Mouse (Mus musculus) 416B (cell line): ENCODE data around the gene Txndc5.
A peak's percentile ranks its signal among the peaks of the same experiment; 100 is the strongest.

Source experiments
- DNase-seq: peaks from one replicate; pipeline ENCODE4 v3.0.0; 2011; ENCODE audit warnings: low read depth

Txndc5 gene

GRCm38 (mm10) chr13:38526116-38526515 lies 2.5 kb downstream of the Txndc5 start:
- DNase-seq: no peak

- DNase-seq: no peak
Observed at GRCm38 (mm10) chr13:38525261-38525660, 3.4 kb downstream of the Txndc5 start.

- no peak for DNase-seq
Observed at GRCm38 (mm10) chr13:38523231-38523630, 5.4 kb downstream of the Txndc5 start.

GRCm38 (mm10) chr13:38522056-38522654 lies 6.5 kb downstream of the Txndc5 start:
- peak; percentile 14 for DNase-seq

GRCm38 (mm10) chr13:38520299-38520698 lies 8.3 kb downstream of the Txndc5 start:
- DNase-seq: no peak

- DNase-seq: no peak
Observed at GRCm38 (mm10) chr13:38516582-38516981, 12.0 kb downstream of the Txndc5 start.

- DNase-seq: no peak
Observed at GRCm38 (mm10) chr13:38515845-38516244, 12.8 kb downstream of the Txndc5 start.

- no peak for DNase-seq
Observed at GRCm38 (mm10) chr13:38515431-38515830, 13.2 kb downstream of the Txndc5 start.

GRCm38 (mm10) chr13:38513921-38514320 lies 14.7 kb downstream of the Txndc5 start:
- DNase-seq: no peak

- DNase-seq: no peak
Observed at GRCm38 (mm10) chr13:38511979-38512378, 16.6 kb downstream of the Txndc5 start.

GRCm38 (mm10) chr13:38509681-38510341 lies 18.8 kb downstream of the Txndc5 start:
- DNase-seq: no peak

- DNase-seq: no peak
Observed at GRCm38 (mm10) chr13:38506936-38507335, 21.7 kb downstream of the Txndc5 start.

GRCm38 (mm10) chr13:38506320-38506719 lies 22.3 kb downstream of the Txndc5 start:
- peak; percentile 13 for DNase-seq

GRCm38 (mm10) chr13:38503137-38503849 lies 25.3 kb downstream of the Txndc5 start:
- DNase-seq: no peak

- no peak for DNase-seq
Observed at GRCm38 (mm10) chr13:38501314-38501713, 27.3 kb downstream of the Txndc5 start.

GRCm38 (mm10) chr13:38496715-38497114 lies 31.9 kb downstream of the Txndc5 start:
- no peak for DNase-seq

GRCm38 (mm10) chr13:38486767-38487166 lies 41.9 kb downstream of the Txndc5 start:
- no peak for DNase-seq

GRCm38 (mm10) chr13:38484701-38485100 lies 43.9 kb downstream of the Txndc5 start:
- DNase-seq: no peak

GRCm38 (mm10) chr13:38481021-38481420 lies 47.6 kb downstream of the Txndc5 start:
- DNase-seq: no peak

- no peak for DNase-seq
Observed at GRCm38 (mm10) chr13:38476936-38477335, 51.7 kb downstream of the Txndc5 start.

- no peak for DNase-seq
Observed at GRCm38 (mm10) chr13:38473497-38473896, 55.1 kb downstream of the Txndc5 start.

GRCm38 (mm10) chr13:38472636-38473035 lies 56.0 kb downstream of the Txndc5 start:
- no peak for DNase-seq

- no peak for DNase-seq
Observed at GRCm38 (mm10) chr13:38470882-38471281, 57.7 kb downstream of the Txndc5 start.
